18 mouse cellular contexts compared by ENCODE assay signal in the genomic region with DNA sequence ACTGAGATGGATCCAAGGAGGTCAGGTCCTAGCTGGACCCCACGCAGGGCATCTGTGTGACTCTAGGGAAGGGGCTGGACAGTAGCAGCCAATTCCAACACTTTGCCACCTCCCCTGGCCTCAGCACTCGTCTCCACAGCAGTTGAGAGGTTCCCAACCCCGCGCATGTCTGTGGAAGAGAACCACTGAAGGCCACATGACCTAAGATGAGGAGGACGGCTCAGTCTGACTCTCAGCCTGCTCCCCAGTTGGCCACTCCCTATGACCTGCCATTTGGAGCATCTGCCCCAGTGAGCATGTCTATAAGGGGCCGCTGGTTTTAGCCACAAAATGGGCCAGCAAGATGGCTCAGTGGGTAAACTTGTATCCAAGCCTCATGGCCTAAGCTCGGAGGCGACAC. TPM values are rescaled to one million over a fixed set of nuclear protein-coding genes. Genes with fewer than 3 reads are reported as not detected.
"Had no signal": no experiment of that assay in that cellular context is flagged by ENCODE, and none has a peak within 500 bp of the region (broad histone marks: within the 10 kb centered on the region; RNA-seq: fewer than 3 reads in every experiment).

No protein-coding gene starts in this region.

- ATAC-seq: liver, postnatal 0 days; lung, postnatal 0 days; midbrain, embryonic 13.5 days; midbrain, embryonic 15.5 days had no signal

- H3K9me3 ChIP-seq: lung, embryonic 15.5 days; megakaryocyte, embryonic 14.5 days; midbrain, embryonic 13.5 days; midbrain, embryonic 15.5 days; neural tube, embryonic 12.5 days; stomach, embryonic 15.5 days had no signal

- H3K36me3 ChIP-seq: lung, embryonic 15.5 days; midbrain, embryonic 13.5 days; midbrain, embryonic 15.5 days; neural tube, embryonic 12.5 days; stomach, embryonic 15.5 days had no signal

- H3K27ac ChIP-seq: lung, embryonic 15.5 days; macrophage; midbrain, embryonic 13.5 days; midbrain, embryonic 15.5 days; neural tube, embryonic 12.5 days; stomach, embryonic 15.5 days had no signal

- H3K27me3 ChIP-seq: lung, embryonic 15.5 days; midbrain, embryonic 13.5 days; midbrain, embryonic 15.5 days; neural tube, embryonic 12.5 days; stomach, embryonic 15.5 days had no signal

- H3K4me2 ChIP-seq: lung, embryonic 15.5 days; midbrain, embryonic 11.5 days; midbrain, embryonic 13.5 days; midbrain, embryonic 15.5 days; neural tube, embryonic 12.5 days; stomach, embryonic 15.5 days had no signal

- H3K4me3 ChIP-seq: lung, embryonic 15.5 days; megakaryocyte, embryonic 14.5 days; midbrain, embryonic 13.5 days; midbrain, embryonic 15.5 days; neural tube, embryonic 12.5 days; stomach, embryonic 15.5 days had no signal

- H3K9ac ChIP-seq: liver, postnatal 0 days; lung, embryonic 15.5 days; midbrain, embryonic 13.5 days; midbrain, embryonic 15.5 days; neural tube, embryonic 12.5 days; stomach, embryonic 15.5 days had no signal

- DNase-seq: liver, postnatal 0 days; lung, adult 2 months; lung, postnatal 14 days; lung, postnatal 36 days; right cerebral cortex, postnatal 14 days; thymus, adult 2 months; thymus, postnatal 25 days; thymus, postnatal 4 days had no signal

RNA-seq across cellular contexts. Expression of a gene that starts 34.2 kb away (rescaled TPM):
- total RNA-seq: monocyte, adult 5-6 weeks had no signal

RNA-seq across cellular contexts. Expression of a gene that starts 56.2 kb away (rescaled TPM):
- total RNA-seq: monocyte, adult 5-6 weeks had no signal
